Mouse (Mus musculus): ENCODE measurements at regions not wholly inside any gene's neighbourhood (a gene's known extent, or its start where the extent isn't known, plus 50 kb on each side); places are given as distances from the start of the nearest gene placed in this dataset.

- TF ChIP-seq CTCF (IDR thresholded peaks at IDR 0.05; ENCODE audit: low read depth), result no peak
- no peak for TF ChIP-seq EP300 (IDR thresholded peaks at IDR 0.05; ENCODE audit: low read depth)
These were observed 449.2 kb upstream of the Ube2e3 start for GRCm38 (mm10) chr2:78418561-78419338.
